Mouse (Mus musculus): ENCODE measurements around the gene Heatr6.

DNA sequence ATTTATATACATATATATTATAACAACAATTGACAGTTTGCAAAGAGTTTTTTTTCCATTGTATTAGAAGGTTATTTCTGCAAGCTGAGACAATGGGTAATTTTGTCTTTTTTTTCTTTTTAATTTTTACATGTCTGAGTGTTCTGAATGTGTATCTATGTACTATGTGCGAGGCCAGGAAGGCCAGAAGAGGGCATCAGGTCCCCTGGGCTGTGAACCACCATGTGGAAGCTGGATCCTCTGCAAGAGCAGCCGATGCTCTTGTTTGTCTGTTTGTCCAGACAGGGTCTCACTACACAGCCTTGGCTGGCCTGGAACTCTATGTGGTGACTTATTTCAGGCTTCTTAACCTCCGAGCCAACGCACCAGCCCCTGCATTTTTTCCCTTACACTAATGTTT, 37.6 kb downstream of the Heatr6 start:
- no peak for TF ChIP-seq CTCF (IDR thresholded peaks at IDR 0.05)
- TF ChIP-seq POLR2A (IDR thresholded peaks at IDR 0.05; ENCODE audit: insufficient read depth, low read depth, low read length): no peak
